Comparison of ENCODE assay signal across 9 mouse cellular contexts in the genomic region with DNA sequence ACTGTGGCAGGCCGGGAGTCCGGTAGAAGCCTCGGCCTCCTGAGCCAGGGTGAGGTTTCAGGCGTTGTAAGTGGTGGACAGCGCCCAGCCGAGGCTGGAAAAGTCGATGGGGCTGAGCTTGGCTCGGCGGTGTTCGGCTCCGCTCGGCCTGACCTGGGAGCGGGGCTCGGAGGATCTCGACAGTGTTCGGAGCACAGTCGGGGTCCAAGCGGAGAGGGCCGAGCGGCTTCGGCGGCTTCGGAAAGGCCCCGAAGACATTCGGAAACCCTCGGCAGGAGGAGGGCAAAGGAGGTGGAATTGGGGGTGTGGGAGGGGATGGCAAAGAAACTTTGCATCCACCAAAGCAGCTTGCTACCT. TPM values are rescaled to one million over a fixed set of nuclear protein-coding genes. Genes with fewer than 3 reads are reported as not detected.
DNase-seq lines count a peak whose midpoint lies in the region; ATAC-seq and TF ChIP-seq lines count a peak whose summit lies in the region.
"Had no signal": no experiment of that assay in that cellular context is flagged by ENCODE, and none has a peak within 500 bp of the region (broad histone marks: within the 10 kb centered on the region; RNA-seq: fewer than 3 reads in every experiment).

No protein-coding gene starts in this region.

- under 1% methylated on average over 26 of the region's 26 CpGs for WGBS in liver, postnatal 0 days (ENCODE audit: insufficient replicate concordance)

- H3K36me3 ChIP-seq in liver, postnatal 0 days (replicated peaks; ENCODE audit: insufficient read depth, low read length), result no peaks in the 10 kb centered on the region

- peak; percentile 87 for ATAC-seq in liver, postnatal 0 days

- H3K4me2 ChIP-seq in liver, postnatal 0 days (ENCODE audit: low read depth, low read length), result peak overlapping the region; percentile 43

- H3K9ac ChIP-seq in liver, postnatal 0 days (replicated peaks), result no peak overlapping the region

- H3K4me3 ChIP-seq in layer of hippocampus, adult 2 months, result peak overlapping the region; percentile 81
- peak overlapping the region; percentile 17; the same call in 1 of the 2 replicates for H3K4me3 ChIP-seq in liver, postnatal 0 days (ENCODE audit: low read depth, low read length)

- peak overlapping the region; percentile 98 for H3K27ac ChIP-seq in layer of hippocampus, adult 2 months
- no peak overlapping the region for H3K27ac ChIP-seq in liver, postnatal 0 days (ENCODE audit: low read depth)

- peaks cover 49% of the 10 kb centered on the region for H3K27me3 ChIP-seq in liver, postnatal 0 days (ENCODE audit: insufficient read depth, low read length)
- H3K27me3 ChIP-seq: CH12.LX had no signal

- H3K4me1 ChIP-seq in liver, postnatal 0 days (ENCODE audit: insufficient read depth), result peaks cover 9% of the 10 kb centered on the region; the same call in 1 of the 2 replicates

- no peak for TF ChIP-seq CTCF in layer of hippocampus, adult 2 months (conservative IDR thresholded peaks at IDR 0.05)
- TF ChIP-seq CTCF in liver, postnatal 0 days (IDR thresholded peaks at IDR 0.05; ENCODE audit: low read depth), result no peak

- DNase-seq in ES-CJ7 (ENCODE audit: low read depth, low spot score), result peak; percentile 87
- peak; percentile 97 for DNase-seq in cerebellum, adult 9-10 months
- peak; percentile 73 to 91 for DNase-seq in frontal cortex, adult 2 months (ENCODE audit: extremely low spot score in 1 of 2, low spot score in 1 of 2)
- DNase-seq in heart, postnatal 4 days, result peak; percentile 96
- peak; percentile 84 to 94 for DNase-seq in layer of hippocampus, adult 2 months (ENCODE audit: low spot score in 2 of 2)
- peak; percentile 81 for DNase-seq in liver, postnatal 0 days
- DNase-seq in ovary, adult 18-20 months (ENCODE audit: low spot score), result peak; percentile 82
- peak; percentile 56 for DNase-seq in thymus, postnatal 25 days

- TF ChIP-seq EP300 in liver, postnatal 0 days (IDR thresholded peaks at IDR 0.05; ENCODE audit: low read depth), result no peak

- no peaks in the 10 kb centered on the region for H3K9me3 ChIP-seq in liver, postnatal 0 days (ENCODE audit: low read length)

RNA-seq across cellular contexts. Expression of a gene that starts 3.6 kb away (rescaled TPM):
- 430 and 444 TPM in 2 replicates for polyA plus RNA-seq in frontal cortex, adult 2 months (2012; rRNA removed)
- total RNA-seq in heart, postnatal 4 days (2021), result 10 to 100 TPM; 28.9 to 29.2 TPM
- total RNA-seq in layer of hippocampus, adult 2 months (2021), result 100 to 1,000 TPM; 662 to 678 TPM
- 0.08 and 0.34 TPM in 2 replicates for polyA plus RNA-seq in liver, postnatal 0 days (2015; fragmentation: Nextera tagmentation; extraction: Ambion mirVana)

Comparison
In these comparisons a context has a peak if more than half of its experiments do, and no peak if none do; other contexts are left out.
1. RNA of a gene that starts 3.6 kb away (total RNA-seq): 662 to 678 TPM in layer of hippocampus, adult 2 months; 28.9 to 29.2 TPM in heart, postnatal 4 days; every median in the first group is over 10 times any median in the second.
2. Peak in every context shown above with its lines, with median percentiles within 50 percentile points of each other: DNase-seq.